In the genomic region with DNA sequence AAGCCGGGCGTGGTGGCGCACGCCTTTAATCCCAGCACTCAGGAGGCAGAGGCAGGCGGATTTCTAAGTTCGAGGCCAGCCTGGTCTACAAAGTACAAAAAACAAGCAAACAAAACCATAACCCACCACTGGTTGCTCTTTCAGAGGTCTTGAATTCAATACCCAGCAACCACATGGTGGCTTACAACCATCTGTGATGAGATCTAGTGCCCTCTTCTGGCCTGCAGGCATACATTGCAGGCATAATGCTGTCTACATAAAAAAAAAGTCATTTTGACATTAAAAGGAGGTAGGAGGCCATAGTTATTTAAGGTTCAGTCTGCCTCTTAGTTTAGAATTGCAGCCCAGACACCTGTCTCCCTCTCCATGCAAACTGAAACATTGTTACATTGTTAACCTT, we compare ENCODE assay signal across 22 mouse cellular contexts. TPM values are rescaled to one million over a fixed set of nuclear protein-coding genes. Genes with fewer than 3 reads are reported as not detected.
DNase-seq lines count a peak whose midpoint lies in the region; ATAC-seq and TF ChIP-seq lines count a peak whose summit lies in the region.
"Had no signal": no experiment of that assay in that cellular context is flagged by ENCODE, and none has a peak within 500 bp of the region (broad histone marks: within the 10 kb centered on the region; RNA-seq: fewer than 3 reads in every experiment).

No protein-coding gene starts in this region.

- no peaks in the 10 kb centered on the region for H3K27me3 ChIP-seq in intestine, postnatal 0 days (replicated peaks; ENCODE audit: control insufficient read depth, insufficient read depth, low read length)
- H3K27me3 ChIP-seq in intestine, embryonic 16.5 days (replicated peaks; ENCODE audit: control insufficient read depth, insufficient read depth, low read length): no peaks in the 10 kb centered on the region
- no peaks in the 10 kb centered on the region for H3K27me3 ChIP-seq in lung, embryonic 14.5 days (ENCODE audit: insufficient read depth, low read length)
- no peaks in the 10 kb centered on the region for H3K27me3 ChIP-seq in stomach, postnatal 0 days (ENCODE audit: control insufficient read depth, insufficient read depth, low read length)
- no peaks in the 10 kb centered on the region for H3K27me3 ChIP-seq in forebrain, embryonic 12.5 days
- H3K27me3 ChIP-seq: heart, embryonic 15.5 days; limb, embryonic 13.5 days had no signal

- TF ChIP-seq EP300 in stomach, postnatal 0 days (optimal IDR thresholded peaks at IDR 0.05): no peak

- no peak overlapping the region for H3K9ac ChIP-seq in intestine, postnatal 0 days (ENCODE audit: low read depth, low read length)
- H3K9ac ChIP-seq in intestine, embryonic 16.5 days (ENCODE audit: low read depth, low read length): no peak overlapping the region
- H3K9ac ChIP-seq in lung, embryonic 14.5 days: no peak overlapping the region
- H3K9ac ChIP-seq in stomach, postnatal 0 days (ENCODE audit: low read length): no peak overlapping the region
- no peak overlapping the region for H3K9ac ChIP-seq in forebrain, embryonic 12.5 days
- H3K9ac ChIP-seq: heart, embryonic 15.5 days; limb, embryonic 13.5 days had no signal

- peak; percentile 44 for TF ChIP-seq CTCF in intestine, postnatal 0 days (IDR thresholded peaks at IDR 0.05; ENCODE audit: low read depth)
- TF ChIP-seq CTCF in lung, embryonic 14.5 days (IDR thresholded peaks at IDR 0.05; ENCODE audit: low read depth): peak; percentile 35
- peak; percentile 19; the same call in 1 of the 2 replicates for TF ChIP-seq CTCF in stomach, postnatal 0 days (IDR thresholded peaks at IDR 0.05; ENCODE audit: low read depth)

- no peaks in the 10 kb centered on the region for H3K36me3 ChIP-seq in intestine, postnatal 0 days (ENCODE audit: control insufficient read depth, insufficient read depth)
- no peaks in the 10 kb centered on the region for H3K36me3 ChIP-seq in intestine, embryonic 16.5 days (ENCODE audit: control insufficient read depth, insufficient read depth, low read length)
- H3K36me3 ChIP-seq in lung, embryonic 14.5 days (ENCODE audit: insufficient read depth): no peaks in the 10 kb centered on the region
- H3K36me3 ChIP-seq in stomach, postnatal 0 days (ENCODE audit: control insufficient read depth, insufficient read depth, low read length): no peaks in the 10 kb centered on the region
- no peaks in the 10 kb centered on the region for H3K36me3 ChIP-seq in forebrain, embryonic 12.5 days (replicated peaks)
- H3K36me3 ChIP-seq: embryonic facial prominence, embryonic 10.5 days; heart, embryonic 15.5 days; limb, embryonic 13.5 days had no signal

- H3K4me1 ChIP-seq in intestine, postnatal 0 days (replicated peaks; ENCODE audit: control insufficient read depth, insufficient read depth, low read length): no peaks in the 10 kb centered on the region
- H3K4me1 ChIP-seq in intestine, embryonic 16.5 days (ENCODE audit: control insufficient read depth, insufficient read depth, low read length): no peaks in the 10 kb centered on the region
- no peaks in the 10 kb centered on the region for H3K4me1 ChIP-seq in lung, embryonic 14.5 days (ENCODE audit: insufficient read depth)
- no peaks in the 10 kb centered on the region for H3K4me1 ChIP-seq in stomach, postnatal 0 days (replicated peaks; ENCODE audit: control insufficient read depth, insufficient read depth)
- no peaks in the 10 kb centered on the region for H3K4me1 ChIP-seq in forebrain, embryonic 12.5 days
- H3K4me1 ChIP-seq: embryonic facial prominence, embryonic 10.5 days; heart, embryonic 15.5 days; limb, embryonic 13.5 days had no signal

- no peak overlapping the region for H3K4me3 ChIP-seq in intestine, postnatal 0 days (ENCODE audit: low read depth, low read length)
- no peak overlapping the region for H3K4me3 ChIP-seq in intestine, embryonic 16.5 days (ENCODE audit: low read length)
- H3K4me3 ChIP-seq in lung, embryonic 14.5 days (ENCODE audit: low read depth, low read length): no peak overlapping the region
- H3K4me3 ChIP-seq in stomach, postnatal 0 days (ENCODE audit: low read depth, low read length): no peak overlapping the region
- no peak overlapping the region for H3K4me3 ChIP-seq in forebrain, embryonic 12.5 days (replicated peaks)
- H3K4me3 ChIP-seq: embryonic facial prominence, embryonic 10.5 days; gastrocnemius, adult 2 months; heart, embryonic 15.5 days; limb, embryonic 13.5 days had no signal

- H3K9me3 ChIP-seq in intestine, postnatal 0 days (ENCODE audit: control insufficient read depth): no peaks in the 10 kb centered on the region
- H3K9me3 ChIP-seq in intestine, embryonic 16.5 days (ENCODE audit: control insufficient read depth, low read length): no peaks in the 10 kb centered on the region
- H3K9me3 ChIP-seq in lung, embryonic 14.5 days (ENCODE audit: low read depth, low read length): no peaks in the 10 kb centered on the region
- no peaks in the 10 kb centered on the region for H3K9me3 ChIP-seq in stomach, postnatal 0 days (ENCODE audit: control insufficient read depth, low read length)
- no peaks in the 10 kb centered on the region for H3K9me3 ChIP-seq in forebrain, embryonic 12.5 days
- H3K9me3 ChIP-seq: embryonic facial prominence, embryonic 10.5 days; heart, embryonic 15.5 days; limb, embryonic 13.5 days had no signal

- DNase-seq in lung, embryonic 14.5 days: no peak
- DNase-seq in lung, postnatal 14 days: no peak
- peak; percentile 77 for DNase-seq in ES-CJ7 (ENCODE audit: low read depth, low spot score)
- DNase-seq in stomach, postnatal 0 days (ENCODE audit: low spot score): no peak
- DNase-seq: adrenal gland, adult 8-10 months; B cell, adult 2 months; cerebellum, adult 8-10 months; gastrocnemius, adult 2 months; heart, postnatal 4 days; kidney, adult 8-10 months; kidney, postnatal 36 days; lung, postnatal 4 days; thymus, postnatal 14 days had no signal

- H3K27ac ChIP-seq in intestine, postnatal 0 days (ENCODE audit: low read depth, low read length): no peak overlapping the region
- no peak overlapping the region for H3K27ac ChIP-seq in intestine, embryonic 16.5 days (ENCODE audit: low read length)
- H3K27ac ChIP-seq in lung, embryonic 14.5 days (ENCODE audit: low read depth): no peak overlapping the region
- H3K27ac ChIP-seq in stomach, postnatal 0 days (replicated peaks): no peak overlapping the region
- H3K27ac ChIP-seq in forebrain, embryonic 12.5 days: no peak overlapping the region
- H3K27ac ChIP-seq: embryonic facial prominence, embryonic 10.5 days; gastrocnemius, adult 2 months; heart, embryonic 15.5 days; limb, embryonic 13.5 days had no signal

- 97% methylated on average over 6 of the region's 6 CpGs for WGBS in intestine, postnatal 0 days
- WGBS in intestine, embryonic 16.5 days: 96% methylated on average over 6 of the region's 6 CpGs
- 96% methylated on average over 6 of the region's 6 CpGs for WGBS in lung, embryonic 14.5 days
- WGBS in stomach, postnatal 0 days: 92% methylated on average over 6 of the region's 6 CpGs
- WGBS in forebrain, embryonic 12.5 days: 92% methylated on average over 6 of the region's 6 CpGs

- ATAC-seq in intestine, postnatal 0 days: no peak
- no peak for ATAC-seq in intestine, embryonic 16.5 days
- ATAC-seq in lung, embryonic 14.5 days (ENCODE audit: insufficient read depth): no peak
- no peak for ATAC-seq in stomach, postnatal 0 days (ENCODE audit: low FRiP score, low TSS enrichment)
- no peak for ATAC-seq in forebrain, embryonic 12.5 days (ENCODE audit: low FRiP score)
- ATAC-seq: hindbrain, embryonic 16.5 days had no signal

- H3K4me2 ChIP-seq in intestine, postnatal 0 days (replicated peaks; ENCODE audit: low read depth): no peak overlapping the region
- no peak overlapping the region for H3K4me2 ChIP-seq in intestine, embryonic 16.5 days (ENCODE audit: low read depth, low read length)
- no peak overlapping the region for H3K4me2 ChIP-seq in lung, embryonic 14.5 days
- H3K4me2 ChIP-seq in stomach, postnatal 0 days (replicated peaks; ENCODE audit: low read depth): no peak overlapping the region
- no peak overlapping the region for H3K4me2 ChIP-seq in forebrain, embryonic 12.5 days
- H3K4me2 ChIP-seq: heart, embryonic 15.5 days; limb, embryonic 13.5 days had no signal

RNA-seq across cellular contexts. Expression of gene Dppa2, which starts 17.1 kb away (rescaled TPM):
- polyA plus RNA-seq in intestine, postnatal 0 days (2015; fragmentation: Nextera tagmentation; extraction: Ambion mirVana): 0.09 TPM in 1 of 2 replicates, not detected in the other
- 0.06 TPM in 1 of 2 replicates, not detected in the other for polyA plus RNA-seq in intestine, embryonic 16.5 days (2015; fragmentation: Nextera tagmentation; extraction: Ambion mirVana)
- polyA plus RNA-seq in lung, embryonic 14.5 days (2014; fragmentation: Nextera tagmentation; extraction: Ambion mirVana): 0.15 and 0.21 TPM in 2 replicates
- polyA plus RNA-seq in stomach, postnatal 0 days (2015; fragmentation: Nextera tagmentation; extraction: Ambion mirVana): 0.07 TPM in 1 of 2 replicates, not detected in the other
- not detected in 2 replicates for polyA plus RNA-seq in forebrain, embryonic 12.5 days (2016; fragmentation: Nextera tagmentation; extraction: Ambion mirVana)
- polyA plus RNA-seq: embryonic facial prominence, embryonic 10.5 days; forebrain, embryonic 11.5 days; heart, embryonic 15.5 days; hindbrain, embryonic 16.5 days; limb, embryonic 13.5 days; liver, embryonic 16.5 days had no signal

RNA-seq across cellular contexts. Expression of gene Dppa4, which starts 37.2 kb away (rescaled TPM):
- not detected in 2 replicates for polyA plus RNA-seq in intestine, postnatal 0 days (2015; fragmentation: Nextera tagmentation; extraction: Ambion mirVana)
- not detected in 2 replicates for polyA plus RNA-seq in intestine, embryonic 16.5 days (2015; fragmentation: Nextera tagmentation; extraction: Ambion mirVana)
- not detected in 2 replicates for polyA plus RNA-seq in lung, embryonic 14.5 days (2014; fragmentation: Nextera tagmentation; extraction: Ambion mirVana)
- polyA plus RNA-seq in stomach, postnatal 0 days (2015; fragmentation: Nextera tagmentation; extraction: Ambion mirVana): not detected in 2 replicates
- polyA plus RNA-seq in forebrain, embryonic 12.5 days (2016; fragmentation: Nextera tagmentation; extraction: Ambion mirVana): not detected in 2 replicates
- polyA plus RNA-seq: embryonic facial prominence, embryonic 10.5 days; forebrain, embryonic 11.5 days; heart, embryonic 15.5 days; hindbrain, embryonic 16.5 days; limb, embryonic 13.5 days; liver, embryonic 16.5 days had no signal
